Mouse (Mus musculus): ENCODE data around the gene Cenpx.

The Cenpx gene

DNA sequence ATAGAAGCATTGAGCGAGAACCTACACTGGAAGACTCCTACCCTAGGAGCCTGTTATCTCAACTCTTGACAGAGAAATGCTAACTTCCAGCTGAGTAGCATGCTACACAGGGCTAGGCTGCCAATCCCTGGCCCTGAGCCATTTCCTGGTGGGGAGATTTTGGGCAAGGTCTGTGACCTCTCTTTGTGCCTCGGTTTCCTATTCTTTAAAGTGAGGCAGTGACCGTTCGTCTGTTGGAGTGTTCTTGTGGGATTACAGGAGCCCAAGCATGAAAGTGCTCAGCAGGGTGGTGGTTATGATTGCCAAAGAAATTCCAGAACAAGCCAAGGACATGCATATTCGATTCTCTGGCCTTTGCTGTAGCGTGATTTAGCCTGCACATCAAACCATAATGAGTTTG lies 50.8 kb downstream of the Cenpx start:
- in situ Hi-C loops (cut with MboI, MseI): no loop called here

DNA sequence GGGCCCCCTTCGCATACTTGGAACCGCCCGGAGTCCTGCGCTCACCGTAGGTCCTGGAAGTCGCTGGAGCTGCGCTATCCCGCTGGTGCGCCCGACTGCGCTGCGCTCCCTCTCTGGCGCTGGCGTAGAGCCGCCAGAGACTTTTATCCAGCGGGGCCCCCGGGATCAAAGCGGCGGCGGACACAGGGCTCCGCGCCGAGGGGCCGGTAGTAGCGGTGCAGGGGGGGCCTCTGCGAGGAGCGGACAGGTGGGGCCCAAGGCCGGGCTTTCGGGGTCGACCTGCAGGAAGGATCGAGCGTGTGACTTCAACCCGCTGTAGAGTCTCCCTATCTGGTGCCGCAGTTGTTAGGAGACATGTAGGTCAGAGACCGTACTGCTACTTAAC lies 52.5 kb downstream of the Cenpx start, which contains the start of gene Notum:
Gene Notum, minus strand, starts transcription at position 100 of the 385 bp plus-strand sequence.
- in situ Hi-C loops (cut with MboI, MseI): no loop called here
